Mouse (Mus musculus): ENCODE data around the gene Dmpk.

Gene Dmpk

DNA sequence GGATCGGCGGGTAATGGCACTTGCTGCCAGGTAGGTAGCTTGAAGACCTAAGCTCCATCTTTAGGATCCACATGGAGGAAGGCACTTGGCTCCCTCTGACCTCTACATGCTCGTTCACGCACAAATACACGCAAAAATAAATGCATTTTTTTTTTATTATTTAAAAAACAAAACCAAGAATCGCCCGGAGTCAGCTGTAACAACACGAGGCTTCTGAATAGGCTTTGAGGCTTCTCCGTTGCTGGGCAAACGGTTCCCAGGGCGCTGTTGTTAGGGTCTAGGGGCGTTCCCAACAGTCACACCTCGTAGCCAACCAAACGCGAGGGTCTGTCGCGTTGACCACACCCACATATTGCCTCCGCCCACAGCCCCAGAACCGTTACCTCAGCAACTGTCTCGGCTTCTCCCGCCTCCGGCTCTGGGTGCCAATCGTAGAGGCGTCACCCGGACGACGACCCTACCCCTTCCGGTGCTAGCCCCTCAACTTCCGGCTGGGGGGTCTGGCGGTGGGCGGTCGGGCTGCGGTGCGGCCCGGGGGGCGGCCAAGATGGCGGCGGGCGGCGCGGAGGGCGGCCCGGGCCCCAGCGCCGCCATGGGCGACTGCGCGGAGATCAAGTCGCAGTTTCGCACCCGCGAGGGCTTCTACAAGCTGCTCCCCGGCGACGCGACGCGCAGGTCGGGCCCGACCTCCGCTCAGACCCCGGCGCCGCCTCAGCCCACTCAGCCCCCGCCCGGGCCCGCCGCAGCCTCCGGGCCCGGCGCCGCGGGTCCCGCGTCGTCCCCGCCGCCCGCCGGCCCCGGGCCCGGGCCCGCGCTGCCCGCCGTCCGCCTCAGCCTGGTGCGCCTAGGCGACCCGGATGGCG is 7.7 kb upstream of the Dmpk start, which contains the start of gene Dmwd:
Gene Dmwd (plus strand): TSS at position 505 of the 863 bp plus-strand sequence.
- DNase-seq: peak; percentile 87 to 94

DNA sequence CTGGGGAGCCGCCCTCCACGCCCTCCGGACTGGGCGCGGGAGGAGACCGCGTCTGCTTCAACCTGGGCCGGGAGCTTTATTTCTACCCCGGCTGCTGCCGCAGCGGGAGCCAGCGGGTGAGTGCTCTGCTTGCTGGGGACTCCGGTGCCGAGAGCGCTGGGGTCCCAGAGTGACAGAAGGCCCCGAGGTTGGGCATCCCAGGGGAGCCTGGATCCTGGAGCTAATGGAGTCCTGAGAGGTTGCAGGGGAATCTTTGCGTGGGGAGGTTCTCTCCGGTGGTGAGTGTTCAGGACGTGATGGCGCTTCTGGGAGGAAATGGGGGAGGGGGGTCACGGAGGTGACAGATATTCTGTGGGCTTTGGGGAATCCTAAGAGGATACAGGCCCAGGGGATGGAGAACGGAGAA is 7.1 kb upstream of the Dmpk start:
- DNase-seq: no peak

DNA sequence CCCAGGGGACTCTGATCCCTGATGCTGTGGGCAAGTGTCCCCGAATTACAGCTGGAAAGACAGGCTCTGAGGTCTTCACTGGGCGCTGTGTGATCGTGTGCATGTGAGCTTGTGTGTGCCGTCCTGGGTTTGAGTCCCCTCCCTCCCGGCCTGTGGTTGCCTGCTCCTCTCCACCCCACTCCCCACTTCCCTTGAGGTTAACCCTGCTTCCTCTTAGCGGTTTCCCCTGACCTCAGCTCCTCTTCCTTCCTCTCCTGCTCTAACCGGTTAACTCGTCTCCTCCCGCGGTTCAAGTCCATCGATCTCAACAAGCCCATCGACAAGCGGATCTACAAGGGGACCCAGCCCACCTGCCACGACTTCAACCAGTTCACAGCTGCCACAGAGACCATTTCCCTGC is 5.9 kb upstream of the Dmpk start:
- DNase-seq: peak; percentile 81 to 84

DNA sequence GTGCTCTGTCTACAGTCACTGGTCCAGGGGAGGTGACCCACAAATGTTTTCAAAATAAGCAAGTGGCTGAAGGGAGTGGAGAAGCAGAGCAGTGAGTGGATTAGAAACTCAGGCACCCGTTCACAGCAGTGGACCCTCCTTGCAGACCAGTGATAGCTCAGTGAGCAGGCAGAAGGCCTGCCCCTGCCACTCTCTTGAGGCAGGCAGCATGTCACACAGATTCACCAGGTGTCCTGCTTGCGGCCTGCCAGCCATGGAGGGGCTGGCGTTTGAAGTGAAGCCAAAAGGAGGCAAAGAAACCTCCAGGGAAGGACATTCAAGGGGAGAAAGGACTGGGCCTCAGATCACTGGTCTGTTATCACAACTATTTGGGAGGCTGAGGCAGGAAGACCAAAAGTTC is 4.9 kb upstream of the Dmpk start:
- no peak for DNase-seq

DNA sequence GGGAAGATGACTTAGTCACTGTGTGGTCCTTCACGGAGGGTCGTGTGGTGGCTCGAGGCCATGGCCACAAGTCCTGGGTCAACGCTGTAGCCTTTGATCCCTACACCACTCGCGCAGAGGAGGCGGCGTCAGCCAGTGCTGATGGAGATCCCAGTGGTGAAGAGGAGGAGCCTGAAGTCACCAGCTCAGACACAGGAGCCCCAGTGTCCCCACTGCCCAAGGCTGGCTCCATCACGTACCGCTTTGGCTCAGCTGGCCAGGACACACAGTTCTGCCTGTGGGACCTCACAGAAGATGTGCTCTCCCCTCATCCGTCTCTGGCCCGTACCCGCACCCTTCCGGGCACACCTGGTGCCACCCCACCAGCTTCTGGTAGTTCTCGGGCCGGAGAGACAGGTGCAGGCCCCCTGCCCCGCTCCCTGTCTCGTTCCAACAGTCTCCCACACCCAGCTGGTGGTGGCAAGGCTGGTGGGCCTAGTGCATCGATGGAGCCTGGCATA is 3.1 kb upstream of the Dmpk start:
- no peak for DNase-seq

DNA sequence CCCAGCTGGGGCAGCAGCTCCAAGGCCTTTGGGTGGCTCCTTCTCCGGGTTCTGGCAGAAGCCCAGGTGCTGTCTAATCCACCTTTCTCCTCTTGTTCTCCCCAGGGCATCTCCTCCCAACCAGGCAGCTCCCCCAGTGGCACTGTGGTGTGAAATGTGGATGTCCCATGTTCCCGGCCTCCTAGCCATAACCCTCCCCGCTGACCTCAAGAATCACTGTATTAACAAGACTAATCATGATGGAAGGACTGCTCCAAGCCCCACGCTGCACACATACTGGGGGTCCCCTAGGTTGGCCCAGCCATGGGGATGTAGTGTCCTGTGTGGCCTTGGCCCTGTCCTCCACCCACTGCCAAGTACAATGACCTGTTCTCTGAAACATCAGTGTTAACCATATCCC is 1.5 kb upstream of the Dmpk start:
- no peak for DNase-seq

DNA sequence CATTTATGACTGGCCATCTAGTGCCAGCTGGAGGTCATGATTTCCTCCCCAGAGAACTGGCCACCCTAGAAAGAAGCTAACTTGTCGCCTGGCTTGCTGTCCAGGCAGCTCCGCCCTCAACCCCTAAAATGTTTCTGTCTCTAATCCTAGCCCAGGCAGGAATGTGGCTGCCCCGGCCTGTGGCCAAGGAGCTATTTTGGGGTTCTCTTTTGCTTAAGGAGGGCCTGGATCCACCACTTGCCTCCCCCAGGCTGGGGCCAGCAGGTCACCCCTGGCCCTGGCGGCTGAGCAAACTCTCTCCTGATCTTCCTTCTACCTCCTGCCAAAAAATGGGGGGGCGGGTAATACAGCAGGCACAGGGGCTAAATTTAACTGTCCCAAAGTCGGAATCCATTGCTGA is 553 bp upstream of the Dmpk start:
- DNase-seq: no peak

DNA sequence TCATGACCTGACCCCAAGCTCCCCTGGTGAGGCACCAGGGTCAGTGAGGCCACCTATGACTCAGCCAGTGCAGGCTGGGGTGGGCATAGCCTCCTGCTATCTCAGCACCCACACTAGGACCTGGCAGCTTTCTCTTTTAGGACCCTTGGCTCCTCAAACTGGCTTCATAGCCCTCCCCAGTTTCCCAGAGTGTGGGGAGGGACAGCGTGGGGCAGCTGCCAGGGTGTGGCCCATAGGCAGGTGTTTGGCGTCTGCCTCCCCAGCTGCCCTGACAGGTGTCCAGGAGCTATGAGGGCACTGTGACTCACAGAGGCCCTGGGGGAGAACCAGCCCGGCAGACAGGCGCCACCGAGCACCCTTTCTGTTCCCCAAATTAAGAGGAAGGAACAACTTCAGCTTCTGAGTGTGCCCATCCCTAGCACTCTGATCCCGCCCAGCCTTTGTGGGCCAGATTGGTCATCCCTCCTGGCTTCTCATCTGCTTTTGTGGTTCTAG is 675 bp downstream of the Dmpk start:
- DNase-seq: no peak

DNA sequence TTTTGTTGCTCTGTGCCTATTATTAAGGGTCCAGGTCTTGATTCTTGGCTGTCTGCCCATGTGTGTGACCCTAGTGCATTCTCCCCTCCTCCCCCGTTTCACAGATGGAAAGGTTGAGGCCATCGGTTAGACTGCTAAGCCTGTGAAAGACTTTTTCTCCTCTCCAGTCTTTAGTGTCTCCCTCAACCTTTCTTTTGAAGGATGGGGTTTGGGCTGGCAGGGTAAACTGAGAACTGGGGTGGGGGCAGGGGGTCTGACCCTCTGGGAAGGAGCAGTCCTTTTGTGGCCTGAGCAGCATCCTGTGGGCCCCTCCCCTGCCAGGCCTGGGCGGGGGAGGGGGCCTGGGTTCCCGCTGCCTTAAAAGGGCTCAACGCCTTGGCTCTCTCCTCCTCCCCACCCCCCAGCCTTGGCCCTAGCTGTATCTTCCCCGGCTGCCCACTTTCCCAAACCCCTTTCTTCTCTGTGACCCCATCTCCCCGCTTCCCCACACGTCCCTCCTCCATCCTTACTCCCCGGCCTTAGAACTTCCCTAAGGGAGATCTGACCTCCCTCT is 1.3 kb downstream of the Dmpk start:
- no peak for DNase-seq

DNA sequence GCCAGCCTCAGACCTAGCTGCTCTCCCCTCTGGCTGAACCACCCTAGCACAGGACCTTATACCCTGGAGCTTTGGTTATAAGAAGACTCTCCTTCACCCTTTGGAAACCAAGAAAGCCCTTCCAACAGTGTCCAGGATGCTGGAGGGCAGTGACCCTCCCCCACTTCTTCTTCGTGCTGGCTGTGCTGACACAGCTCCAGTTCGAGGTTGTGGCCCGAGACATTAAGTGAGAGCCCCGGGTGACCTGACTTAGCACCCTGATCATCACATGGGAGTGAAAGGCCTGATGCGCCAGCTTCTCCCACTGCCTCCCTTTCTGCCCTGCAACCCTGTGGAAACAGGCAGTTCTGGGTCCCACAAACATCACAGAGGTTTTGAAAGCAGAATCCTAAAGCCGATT is 1.8 kb downstream of the Dmpk start:
- no peak for DNase-seq

DNA sequence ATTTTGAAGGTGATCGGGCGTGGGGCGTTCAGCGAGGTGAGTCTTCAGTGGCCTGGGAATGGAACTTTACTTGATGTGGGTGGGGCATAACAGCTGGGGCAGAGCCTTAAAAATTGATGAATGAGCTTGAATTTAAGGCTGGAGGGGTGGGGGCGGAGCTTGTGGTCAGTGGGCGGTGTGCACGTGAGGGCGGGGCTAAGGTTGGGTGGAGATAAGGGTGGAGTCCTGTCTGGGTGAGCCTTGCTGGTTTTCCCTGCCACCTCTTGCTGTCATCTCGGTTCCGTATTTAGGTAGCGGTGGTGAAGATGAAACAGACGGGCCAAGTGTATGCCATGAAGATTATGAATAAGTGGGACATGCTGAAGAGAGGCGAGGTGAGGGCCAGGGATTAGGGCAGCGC is 2.4 kb downstream of the Dmpk start:
- no peak for DNase-seq

DNA sequence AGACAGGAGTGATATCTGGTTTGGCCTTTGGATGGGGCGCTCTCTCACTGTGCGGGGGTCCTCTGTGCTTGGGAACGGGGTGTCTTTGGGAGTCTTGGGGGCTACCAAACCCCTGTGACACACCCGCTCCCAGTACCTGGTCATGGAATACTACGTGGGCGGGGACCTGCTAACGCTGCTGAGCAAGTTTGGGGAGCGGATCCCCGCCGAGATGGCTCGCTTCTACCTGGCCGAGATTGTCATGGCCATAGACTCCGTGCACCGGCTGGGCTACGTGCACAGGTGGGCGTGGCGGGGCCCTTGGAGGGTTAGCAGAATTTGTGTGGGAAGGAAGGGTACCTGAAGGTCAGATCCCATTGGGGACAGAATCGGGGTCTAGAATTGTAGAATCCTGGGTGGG is 3.1 kb downstream of the Dmpk start:
- DNase-seq: no peak

DNA sequence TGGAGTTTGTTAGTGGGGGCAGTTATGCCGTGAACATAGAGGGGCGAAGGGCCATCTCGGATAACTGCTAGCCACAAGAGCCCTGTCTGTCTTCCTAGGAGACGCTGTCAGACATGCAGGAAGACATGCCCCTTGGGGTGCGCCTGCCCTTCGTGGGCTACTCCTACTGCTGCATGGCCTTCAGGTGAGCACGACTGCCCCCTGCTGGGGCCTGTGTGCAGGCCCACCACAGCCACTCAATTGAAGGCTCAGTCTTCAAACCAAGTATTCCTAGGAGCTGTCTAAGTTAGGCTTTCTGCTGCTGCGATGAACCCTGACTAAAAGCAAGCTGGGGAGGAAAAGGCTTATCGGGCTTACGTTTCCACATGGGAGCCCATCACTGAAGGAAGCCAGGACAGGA is 5.2 kb downstream of the Dmpk start:
- DNase-seq: peak; percentile 69 to 73

DNA sequence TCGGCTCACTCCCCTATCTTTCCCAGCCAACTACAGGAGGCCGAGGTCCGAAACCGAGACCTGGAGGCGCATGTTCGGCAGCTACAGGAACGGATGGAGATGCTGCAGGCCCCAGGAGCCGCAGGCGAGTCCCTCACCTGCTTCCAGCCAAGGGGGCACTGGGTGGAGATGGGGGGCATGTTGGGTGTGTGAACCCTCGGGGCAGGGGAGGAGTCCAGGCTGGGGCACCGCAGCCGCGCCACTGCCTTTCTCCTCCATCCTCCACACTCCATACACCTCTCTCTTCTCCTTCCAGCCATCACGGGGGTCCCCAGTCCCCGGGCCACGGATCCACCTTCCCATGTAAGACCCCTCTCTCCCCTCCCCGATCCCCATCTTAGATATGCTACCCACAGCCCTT is 8.3 kb downstream of the Dmpk start:
- no peak for DNase-seq

DNA sequence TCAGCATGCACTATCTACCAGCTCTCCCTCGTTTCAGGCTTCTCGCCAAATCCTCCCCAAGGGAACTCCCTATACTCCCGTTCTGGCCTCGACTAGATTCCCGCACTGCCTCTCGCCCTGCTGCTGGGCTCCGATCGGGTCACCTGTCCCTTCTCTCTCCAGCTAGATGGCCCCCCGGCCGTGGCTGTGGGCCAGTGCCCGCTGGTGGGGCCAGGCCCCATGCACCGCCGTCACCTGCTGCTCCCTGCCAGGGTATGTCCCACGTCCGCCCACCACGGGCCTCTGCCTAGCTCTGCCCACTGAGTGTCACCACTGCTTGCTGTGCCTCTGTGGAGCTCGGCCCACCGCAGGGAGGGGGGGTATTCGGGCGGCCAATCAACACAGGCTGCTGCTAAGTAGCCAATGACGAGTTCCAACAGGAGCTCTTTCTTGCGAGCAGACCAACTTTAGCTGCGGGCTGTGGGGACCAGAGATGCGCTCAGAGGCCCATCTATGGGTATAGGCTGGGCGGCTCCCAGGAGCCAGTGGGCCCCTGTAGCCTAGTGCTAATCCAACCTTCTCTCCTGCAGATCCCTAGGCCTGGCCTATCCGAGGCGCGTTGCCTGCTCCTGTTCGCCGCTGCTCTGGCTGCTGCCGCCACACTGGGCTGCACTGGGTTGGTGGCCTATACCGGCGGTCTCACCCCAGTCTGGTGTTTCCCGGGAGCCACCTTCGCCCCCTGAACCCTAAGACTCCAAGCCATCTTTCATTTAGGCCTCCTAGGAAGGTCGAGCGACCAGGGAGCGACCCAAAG is 8.9 kb downstream of the Dmpk start:
- peak in 1 of 2 experiments; percentile 56 for DNase-seq

DNA sequence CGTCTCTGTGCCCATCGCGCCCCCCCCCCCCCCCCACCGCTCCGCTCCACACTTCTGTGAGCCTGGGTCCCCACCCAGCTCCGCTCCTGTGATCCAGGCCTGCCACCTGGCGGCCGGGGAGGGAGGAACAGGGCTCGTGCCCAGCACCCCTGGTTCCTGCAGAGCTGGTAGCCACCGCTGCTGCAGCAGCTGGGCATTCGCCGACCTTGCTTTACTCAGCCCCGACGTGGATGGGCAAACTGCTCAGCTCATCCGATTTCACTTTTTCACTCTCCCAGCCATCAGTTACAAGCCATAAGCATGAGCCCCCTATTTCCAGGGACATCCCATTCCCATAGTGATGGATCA is 9.5 kb downstream of the Dmpk start:
- peak; percentile 91 for DNase-seq

DNA sequence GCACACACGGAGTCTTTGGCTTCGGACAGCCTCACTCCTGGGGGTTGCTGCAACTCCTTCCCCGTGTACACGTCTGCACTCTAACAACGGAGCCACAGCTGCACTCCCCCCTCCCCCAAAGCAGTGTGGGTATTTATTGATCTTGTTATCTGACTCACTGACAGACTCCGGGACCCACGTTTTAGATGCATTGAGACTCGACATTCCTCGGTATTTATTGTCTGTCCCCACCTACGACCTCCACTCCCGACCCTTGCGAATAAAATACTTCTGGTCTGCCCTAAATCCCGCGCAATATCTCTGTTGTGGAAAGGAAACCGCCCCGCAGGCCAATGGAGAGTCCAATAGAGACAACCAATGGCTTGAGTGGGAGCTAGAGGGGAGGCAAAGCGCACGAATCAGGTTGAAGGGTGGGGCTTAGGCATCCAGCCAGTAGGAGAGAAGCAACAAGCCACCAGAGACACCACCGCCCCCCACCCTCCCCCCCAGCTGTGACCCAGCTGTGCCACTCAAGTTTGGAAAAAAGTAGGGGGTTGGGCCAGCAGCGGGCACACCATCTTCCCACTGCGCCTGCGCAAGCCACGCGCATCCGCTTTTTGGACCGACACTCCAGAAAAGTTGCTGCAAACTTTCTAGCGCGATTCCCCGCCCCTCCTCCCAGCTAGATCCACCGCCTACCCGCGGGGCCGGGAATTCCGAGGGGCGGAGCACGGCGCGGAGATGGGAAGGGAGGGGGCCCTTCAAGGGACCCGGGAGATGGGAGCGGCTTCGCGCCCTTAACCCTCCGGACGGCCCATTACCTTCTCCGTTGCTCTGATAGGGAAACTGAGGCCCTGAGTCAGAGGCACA is 10.1 kb downstream of the Dmpk start:
- DNase-seq: peak; percentile 92 to 95

DNA sequence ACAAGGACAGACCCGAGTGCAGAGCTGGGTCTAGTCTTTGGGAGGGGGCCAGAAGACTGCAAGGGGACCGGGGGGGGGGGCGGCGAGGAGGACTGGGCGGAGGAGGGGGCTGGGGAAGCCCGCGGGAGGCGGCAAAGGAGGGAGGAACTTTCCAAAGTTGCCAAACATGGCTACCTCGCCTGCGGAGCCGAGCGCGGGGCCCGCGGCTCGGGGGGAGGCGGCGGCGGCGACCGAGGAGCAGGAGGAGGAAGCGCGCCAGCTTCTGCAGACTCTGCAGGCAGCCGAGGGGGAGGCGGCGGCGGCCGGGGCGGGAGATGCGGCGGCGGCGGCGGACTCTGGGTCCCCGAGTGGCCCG is 10.8 kb downstream of the Dmpk start, which contains the start of gene Six5:
Gene Six5 (plus strand): TSS at position 124 of the 355 bp plus-strand sequence.
- DNase-seq: peak; percentile 59 to 78

DNA sequence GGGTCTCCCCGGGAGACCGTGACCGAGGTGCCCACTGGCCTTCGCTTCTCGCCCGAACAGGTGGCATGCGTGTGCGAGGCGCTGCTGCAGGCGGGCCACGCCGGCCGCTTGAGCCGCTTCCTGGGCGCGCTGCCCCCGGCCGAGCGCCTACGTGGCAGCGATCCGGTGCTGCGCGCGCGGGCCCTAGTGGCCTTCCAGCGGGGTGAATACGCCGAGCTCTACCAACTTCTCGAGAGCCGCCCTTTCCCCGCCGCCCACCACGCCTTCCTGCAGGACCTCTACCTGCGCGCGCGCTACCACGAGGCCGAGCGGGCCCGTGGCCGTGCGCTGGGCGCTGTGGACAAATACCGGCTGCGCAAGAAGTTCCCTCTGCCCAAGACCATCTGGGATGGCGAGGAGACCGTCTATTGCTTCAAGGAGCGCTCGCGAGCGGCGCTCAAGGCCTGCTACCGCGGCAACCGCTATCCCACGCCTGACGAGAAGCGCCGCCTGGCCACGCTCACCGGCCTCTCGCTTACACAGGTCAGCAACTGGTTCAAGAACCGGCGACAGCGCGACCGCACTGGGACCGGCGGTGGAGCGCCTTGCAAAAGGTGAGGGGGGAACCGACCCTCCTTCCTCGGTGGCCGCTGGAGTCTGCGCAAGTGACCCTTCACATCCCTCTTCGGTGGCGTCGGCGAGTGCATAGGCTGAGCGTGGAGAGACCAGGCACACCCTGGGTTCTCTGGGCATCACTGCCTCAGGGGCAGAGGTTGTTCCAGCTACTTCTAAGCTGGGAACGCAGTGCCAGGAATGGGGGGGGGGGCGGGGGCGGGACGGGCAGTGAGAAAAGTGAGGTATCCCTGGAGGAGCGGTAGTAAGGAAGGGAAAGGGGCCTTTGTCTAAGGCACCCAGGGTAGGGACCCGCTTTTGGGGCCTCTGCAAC is 11.4 kb downstream of the Dmpk start:
- peak; percentile 39 to 61 for DNase-seq

DNA sequence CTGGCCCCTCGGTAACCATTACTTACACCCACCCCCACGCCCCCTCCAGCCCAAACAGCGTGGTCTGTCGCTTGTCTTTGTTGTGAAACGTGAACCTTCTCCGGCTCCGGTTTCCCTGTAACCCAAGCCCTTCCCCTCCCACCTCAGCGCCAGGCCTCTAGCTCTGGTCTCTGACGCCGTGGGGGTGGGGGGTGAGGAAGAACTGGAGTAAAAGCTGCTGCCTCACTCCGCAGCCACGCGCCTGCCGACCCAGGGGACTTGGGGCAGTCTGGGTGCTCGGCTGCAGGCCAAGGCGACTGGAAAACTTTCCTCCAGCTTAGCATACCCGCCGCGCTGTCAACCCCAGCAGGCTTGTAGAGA is 12.1 kb downstream of the Dmpk start:
- DNase-seq: peak in 1 of 2 experiments; percentile 40

DNA sequence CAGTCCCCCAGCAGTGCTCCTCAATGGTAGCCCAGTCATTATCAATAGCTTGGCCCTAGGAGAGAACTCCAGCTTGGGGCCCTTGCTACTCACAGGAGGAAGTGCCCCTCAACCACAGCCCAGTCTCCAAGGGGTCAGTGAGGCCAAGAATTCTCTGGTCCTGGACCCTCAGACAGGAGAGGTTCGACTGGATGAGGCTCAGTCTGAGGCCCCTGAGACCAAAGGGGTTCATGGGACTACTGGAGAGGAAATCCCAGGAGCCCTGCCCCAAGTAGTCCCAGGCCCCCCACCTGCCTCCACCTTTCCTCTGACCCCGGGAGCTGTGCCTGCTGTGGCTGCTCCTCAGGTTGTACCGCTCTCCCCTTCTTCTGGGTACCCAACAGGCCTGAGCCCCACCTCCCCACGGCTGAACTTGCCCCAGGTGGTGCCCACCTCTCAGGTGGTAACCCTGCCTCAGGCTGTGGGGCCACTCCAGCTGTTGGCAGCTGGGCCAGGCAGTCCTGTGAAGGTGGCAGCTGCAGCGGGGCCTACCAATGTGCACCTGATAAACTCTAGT is 12.8 kb downstream of the Dmpk start:
- DNase-seq: no peak

All from thymus, postnatal 36 days (tissue).